Mouse (Mus musculus) neural tube, embryonic 11.5 days (tissue): Measurements from ENCODE around the gene Grik3. TPM values are rescaled to one million over a fixed set of nuclear protein-coding genes. Genes with fewer than 3 reads are reported as not detected.

Experiments
- microRNA-seq: library from miRNA; unstranded; fragments of <30 nt; microRNA quantifications from one replicate; pipeline ENCODE4, GENCODE M21; 2016
- polyA plus RNA-seq: library from polyadenylated mRNA; unstranded; fragments of >200 nt; fragmentation: Nextera tagmentation; extraction: Ambion mirVana; gene quantifications from 2 replicates; pipeline ENCODE4 v1.2.1, GENCODE M21; 2014

Grik3 gene
- polyA plus RNA-seq, 1 experiment from 2014 or later: 1.3 TPM

Small RNAs within 50 kb of the gene (microRNA-seq; reads per million reads assigned to microRNA genes)
- gene Mir692-2: not detected
